Mouse (Mus musculus) testis, adult 2 months (tissue): ENCODE data around the gene Nipa1.

Experiments
- CTCF ChIP-seq: fragments of 200-500 bp; IDR thresholded peaks from 2 replicates; pipeline ENCODE4 v1.5.1; 2012; ENCODE audit warnings: low read depth, mild to moderate bottlenecking, inconsistent platforms, low read length, moderate library complexity; ENCODE audit not compliant: control insufficient read depth, insufficient read depth, insufficient replicate concordance
- POLR2A ChIP-seq: fragments of 200-500 bp; IDR thresholded peaks from 2 replicates; pipeline ENCODE4 v1.6.1; 2012; ENCODE audit warnings: low read depth, mild to moderate bottlenecking, inconsistent platforms, low read length, moderate library complexity; ENCODE audit not compliant: control insufficient read depth

DNA sequence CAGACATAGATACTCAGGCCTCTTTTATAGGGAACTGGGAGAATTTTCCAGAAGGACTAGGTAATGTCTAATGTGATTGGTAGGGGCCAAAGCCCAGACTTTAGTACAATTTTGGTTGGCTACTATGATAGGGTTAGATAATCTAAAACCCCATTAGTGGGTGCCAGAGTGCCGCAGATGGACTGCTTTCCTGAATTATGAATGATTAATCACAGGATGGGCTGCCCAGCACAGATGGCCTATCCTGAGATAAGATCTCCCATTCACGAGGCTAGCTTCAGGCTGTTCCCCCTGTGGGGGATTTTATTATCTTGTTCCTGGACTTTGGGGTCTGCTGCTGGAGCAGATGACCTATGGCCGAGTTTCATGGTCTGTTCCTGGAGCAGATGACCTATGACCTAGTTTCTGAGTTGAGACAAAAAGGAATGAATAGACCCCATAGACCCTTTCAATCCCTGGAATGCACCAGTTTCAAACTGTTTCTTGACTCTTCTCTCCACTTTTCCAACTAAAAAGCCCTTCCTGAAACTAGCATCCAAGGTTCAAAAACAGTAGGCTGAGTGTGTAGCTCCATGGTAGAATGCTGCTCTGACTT lies 52.8 kb downstream of the Nipa1 start:
- TF ChIP-seq CTCF (no peak), POLR2A (no peak)
